Mouse (Mus musculus): ENCODE results near the gene Cygb. TPM values are rescaled to one million over a fixed set of nuclear protein-coding genes. Genes with fewer than 3 reads are reported as not detected.
A peak's percentile ranks its signal among the peaks of the same experiment; 100 is the strongest.

Cygb gene
- polyA plus RNA-seq, 1 experiment from 2014 or later, result 35.2 TPM

- Histone ChIP-seq H3K27ac (peak overlapping the region; percentile 63), H3K4me1 (replicated peaks; ENCODE audit: insufficient read depth, low read length) (peaks cover 19% of the 10 kb centered on the region), H3K4me2 (ENCODE audit: low read length) (peak overlapping the region; percentile 90), H3K27me3 (ENCODE audit: insufficient read depth, low read length) (no peaks in the 10 kb centered on the region), H3K9ac (ENCODE audit: low read depth, low read length) (peak overlapping the region; percentile 83), H3K4me3 (replicated peaks; ENCODE audit: low read depth, low read length) (peak overlapping the region; percentile 74), H3K36me3 (ENCODE audit: insufficient read depth, low read length) (peaks cover 24% of the 10 kb centered on the region), H3K9me3 (replicated peaks; ENCODE audit: low read length) (no peaks in the 10 kb centered on the region)
- peak; percentile 79 for ATAC-seq (replicated peaks; ENCODE audit: low FRiP score, low read depth)
- 1% methylated on average over 45 of the region's 45 CpGs for WGBS
- DNase-seq (ENCODE audit: low spot score), result peak; percentile 97
- TF ChIP-seq CTCF (IDR thresholded peaks at IDR 0.05; ENCODE audit: low read depth), result peak; percentile 77
These were observed 17.2 kb upstream of the Cygb start for GRCm38 (mm10) chr11:116671112-116671844.

GRCm38 (mm10) chr11:116670386-116670785, 16.3 kb upstream of the Cygb start:
- no peak for ATAC-seq (replicated peaks; ENCODE audit: low FRiP score, low read depth)
- H3K27ac ChIP-seq, result no peak overlapping the region
- H3K9ac ChIP-seq (ENCODE audit: low read depth, low read length), result no peak overlapping the region
- H3K27me3 ChIP-seq (ENCODE audit: insufficient read depth, low read length), result no peaks in the 10 kb centered on the region
- no peak overlapping the region; the same call in 1 of the 2 replicates for H3K4me2 ChIP-seq (ENCODE audit: low read length)
- no peak overlapping the region for H3K4me3 ChIP-seq (replicated peaks; ENCODE audit: low read depth, low read length)
- H3K9me3 ChIP-seq (replicated peaks; ENCODE audit: low read length), result no peaks in the 10 kb centered on the region
- peaks cover 22% of the 10 kb centered on the region for H3K36me3 ChIP-seq (ENCODE audit: insufficient read depth, low read length)
- TF ChIP-seq CTCF (IDR thresholded peaks at IDR 0.05; ENCODE audit: low read depth), result no peak
- DNase-seq (ENCODE audit: low spot score), result no peak
- WGBS, result 78% methylated on average over 7 of the region's 7 CpGs
- peaks cover 19% of the 10 kb centered on the region for H3K4me1 ChIP-seq (replicated peaks; ENCODE audit: insufficient read depth, low read length)

- WGBS, result 48% methylated on average over 13 of the region's 13 CpGs
- TF ChIP-seq CTCF (IDR thresholded peaks at IDR 0.05; ENCODE audit: low read depth), result no peak
- Histone ChIP-seq H3K4me1 (replicated peaks; ENCODE audit: insufficient read depth, low read length) (peaks cover 19% of the 10 kb centered on the region), H3K9me3 (replicated peaks; ENCODE audit: low read length) (no peaks in the 10 kb centered on the region), H3K27ac (no peak overlapping the region), H3K27me3 (ENCODE audit: insufficient read depth, low read length) (no peaks in the 10 kb centered on the region), H3K9ac (ENCODE audit: low read depth, low read length) (no peak overlapping the region), H3K4me2 (ENCODE audit: low read length) (no peak overlapping the region), H3K4me3 (replicated peaks; ENCODE audit: low read depth, low read length) (no peak overlapping the region), H3K36me3 (ENCODE audit: insufficient read depth, low read length) (peaks cover 20% of the 10 kb centered on the region)
- no peak for ATAC-seq (replicated peaks; ENCODE audit: low FRiP score, low read depth)
- DNase-seq (ENCODE audit: low spot score), result no peak
These were observed 15.8 kb upstream of the Cygb start for GRCm38 (mm10) chr11:116669787-116670365.

GRCm38 (mm10) chr11:116669316-116669715, 15.2 kb upstream of the Cygb start:
- H3K27ac ChIP-seq, result no peak overlapping the region
- no peak for DNase-seq (ENCODE audit: low spot score)
- no peak for ATAC-seq (replicated peaks; ENCODE audit: low FRiP score, low read depth)
- H3K9ac ChIP-seq (ENCODE audit: low read depth, low read length), result no peak overlapping the region
- peaks cover 15% of the 10 kb centered on the region for H3K36me3 ChIP-seq (ENCODE audit: insufficient read depth, low read length)
- TF ChIP-seq CTCF (IDR thresholded peaks at IDR 0.05; ENCODE audit: low read depth), result no peak
- H3K9me3 ChIP-seq (replicated peaks; ENCODE audit: low read length), result no peaks in the 10 kb centered on the region
- H3K4me3 ChIP-seq (replicated peaks; ENCODE audit: low read depth, low read length), result no peak overlapping the region
- peaks cover 18% of the 10 kb centered on the region for H3K4me1 ChIP-seq (replicated peaks; ENCODE audit: insufficient read depth, low read length)
- 6% methylated on average over 5 of the region's 5 CpGs for WGBS
- H3K4me2 ChIP-seq (ENCODE audit: low read length), result no peak overlapping the region
- no peaks in the 10 kb centered on the region for H3K27me3 ChIP-seq (ENCODE audit: insufficient read depth, low read length)

GRCm38 (mm10) chr11:116668839-116669238, 14.7 kb upstream of the Cygb start:
- no peak overlapping the region for H3K9ac ChIP-seq (ENCODE audit: low read depth, low read length)
- TF ChIP-seq CTCF (IDR thresholded peaks at IDR 0.05; ENCODE audit: low read depth), result peak; percentile 56; the same call in 1 of the 2 replicates

GRCm38 (mm10) chr11:116668381-116668825, 14.3 kb upstream of the Cygb start:
- H3K9ac ChIP-seq (ENCODE audit: low read depth, low read length), result no peak overlapping the region
- no peaks in the 10 kb centered on the region for H3K9me3 ChIP-seq (replicated peaks; ENCODE audit: low read length)
- ATAC-seq (replicated peaks; ENCODE audit: low FRiP score, low read depth), result no peak; the same call in 1 of the 2 replicates
- peaks cover 6% of the 10 kb centered on the region; the same call in 1 of the 2 replicates for H3K36me3 ChIP-seq (ENCODE audit: insufficient read depth, low read length)
- WGBS, result 70% methylated on average over 10 of the region's 10 CpGs
- TF ChIP-seq CTCF (IDR thresholded peaks at IDR 0.05; ENCODE audit: low read depth), result no peak
- no peak overlapping the region for H3K27ac ChIP-seq
- no peaks in the 10 kb centered on the region for H3K27me3 ChIP-seq (ENCODE audit: insufficient read depth, low read length)
- DNase-seq (ENCODE audit: low spot score), result no peak
- H3K4me3 ChIP-seq (replicated peaks; ENCODE audit: low read depth, low read length), result no peak overlapping the region
- no peak overlapping the region for H3K4me2 ChIP-seq (ENCODE audit: low read length)
- peaks cover 9% of the 10 kb centered on the region for H3K4me1 ChIP-seq (replicated peaks; ENCODE audit: insufficient read depth, low read length)

More at GRCm38 (mm10) chr11:116668839-116669238, 14.7 kb upstream of the Cygb start:
- ATAC-seq (replicated peaks; ENCODE audit: low FRiP score, low read depth) (no peak), DNase-seq (ENCODE audit: low spot score) (peak; percentile 49)
- WGBS, result 24% methylated on average over 7 of the region's 7 CpGs
- peaks cover 10% of the 10 kb centered on the region; the same call in 1 of the 2 replicates for H3K36me3 ChIP-seq (ENCODE audit: insufficient read depth, low read length)
- H3K4me1 ChIP-seq (replicated peaks; ENCODE audit: insufficient read depth, low read length), result peaks cover 13% of the 10 kb centered on the region
- no peaks in the 10 kb centered on the region for H3K27me3 ChIP-seq (ENCODE audit: insufficient read depth, low read length)
- no peak overlapping the region for H3K4me3 ChIP-seq (replicated peaks; ENCODE audit: low read depth, low read length)
- H3K9me3 ChIP-seq (replicated peaks; ENCODE audit: low read length), result no peaks in the 10 kb centered on the region
- H3K4me2 ChIP-seq (ENCODE audit: low read length), result no peak overlapping the region
- H3K27ac ChIP-seq, result no peak overlapping the region
